Comparison of ENCODE assay signal across 8 mouse cellular contexts in genomic region chr6:147092136-147092535, GRCm38 (mm10). TPM values are rescaled to one million over a fixed set of nuclear protein-coding genes. Genes with fewer than 3 reads are reported as not detected.
DNase-seq lines count a peak whose midpoint lies in the region; ATAC-seq and TF ChIP-seq lines count a peak whose summit lies in the region.

No protein-coding gene starts in this region.

- H3K36me3 ChIP-seq in hindbrain, embryonic 13.5 days, result peaks cover 7% of the 10 kb centered on the region
- peaks cover 32% of the 10 kb centered on the region for H3K36me3 ChIP-seq in megakaryocyte, embryonic 14.5 days (replicated peaks; ENCODE audit: low read length)

- peak overlapping the region; percentile 94 for H3K27ac ChIP-seq in hindbrain, embryonic 13.5 days
- H3K27ac ChIP-seq in left cerebral cortex, adult 2 months, result peak overlapping the region; percentile 93

- TF ChIP-seq CTCF in lung, adult 2 months (IDR thresholded peaks at IDR 0.05; ENCODE audit: insufficient read depth, low read length), result no peak
- no peak for TF ChIP-seq CTCF in left cerebral cortex, adult 2 months (IDR thresholded peaks at IDR 0.05)

- H3K4me3 ChIP-seq in lung, adult 2 months (replicated peaks; ENCODE audit: extremely low read depth, low read depth, low read length), result peak overlapping the region; percentile 95
- peak overlapping the region; percentile 80 for H3K4me3 ChIP-seq in hindbrain, embryonic 13.5 days
- H3K4me3 ChIP-seq in left cerebral cortex, adult 2 months, result peak overlapping the region; percentile 68
- H3K4me3 ChIP-seq in megakaryocyte, embryonic 14.5 days (replicated peaks), result peak overlapping the region; percentile 94

- intact Hi-C loops in left cerebral cortex, adult 2 months (cut with DNase I), result no loop called here

- no peaks in the 10 kb centered on the region for H3K9me3 ChIP-seq in hindbrain, embryonic 13.5 days
- H3K9me3 ChIP-seq in megakaryocyte, embryonic 14.5 days, result no peaks in the 10 kb centered on the region

- ATAC-seq in hindbrain, embryonic 13.5 days (ENCODE audit: low FRiP score), result peak; percentile 3

- no peak for TF ChIP-seq POLR2A in lung, adult 2 months (IDR thresholded peaks at IDR 0.05; ENCODE audit: borderline replicate concordance, extremely low read depth, low read depth, low read length)

- H3K4me1 ChIP-seq in lung, adult 2 months (ENCODE audit: control insufficient read depth, insufficient read depth, low read length), result peaks cover 12% of the 10 kb centered on the region
- peaks cover 46% of the 10 kb centered on the region for H3K4me1 ChIP-seq in hindbrain, embryonic 13.5 days (replicated peaks)
- peaks cover 41% of the 10 kb centered on the region for H3K4me1 ChIP-seq in megakaryocyte, embryonic 14.5 days

- 0 out of 2 replicates have a peak, but pooled peaks cover 10% of the 10 kb centered on the region for H3K27me3 ChIP-seq in hindbrain, embryonic 13.5 days
- no peaks in the 10 kb centered on the region for H3K27me3 ChIP-seq in megakaryocyte, embryonic 14.5 days (replicated peaks)

- peak; percentile 21 for DNase-seq in lung, adult 2 months
- no peak for DNase-seq in lung, postnatal 25 days (ENCODE audit: low spot score)
- DNase-seq in cerebellum, postnatal 36 days, result peak; percentile 71 to 72
- DNase-seq in frontal cortex, postnatal 36 days (ENCODE audit: low spot score in 2 of 2), result peak; percentile 44 to 49
- peak; percentile 32 to 39 for DNase-seq in left cerebral cortex, adult 2 months (ENCODE audit: extremely low spot score in 1 of 2, low spot score in 2 of 2)
- DNase-seq in skeletal muscle tissue, adult 2 months (ENCODE audit: low read depth, low spot score), result peak; percentile 30

- H3K4me2 ChIP-seq in hindbrain, embryonic 13.5 days, result peak overlapping the region; percentile 95

- peak overlapping the region; percentile 95 for H3K9ac ChIP-seq in hindbrain, embryonic 13.5 days

- WGBS in lung, adult 2 months, result 2% methylated on average over 15 of the region's 15 CpGs
- WGBS in hindbrain, embryonic 13.5 days, result under 1% methylated on average over 15 of the region's 15 CpGs

RNA-seq across cellular contexts. Expression of gene Klhl42, which starts 1.0 kb away (rescaled TPM):
- 11.5 and 12.0 TPM in 2 replicates for polyA plus RNA-seq in lung, adult 2 months (2012; rRNA removed)
- polyA plus RNA-seq in hindbrain, embryonic 13.5 days (2015; fragmentation: Nextera tagmentation; extraction: Ambion mirVana), result 6.0 and 6.3 TPM in 2 replicates
- 10 to 100 TPM; 24.5 to 24.8 TPM for total RNA-seq in left cerebral cortex, adult 2 months (2021)
- 1.7 and 2.7 TPM in 2 replicates for polyA plus RNA-seq in megakaryocyte, embryonic 14.5 days (2012; ENCODE audit: insufficient read depth, low replicate concordance)

RNA-seq across cellular contexts. Expression of gene Mansc4, which starts 5.3 kb away (rescaled TPM):
- polyA plus RNA-seq in lung, adult 2 months (2012; rRNA removed), result 0.20 and 0.65 TPM in 2 replicates
- 0.97 and 0.99 TPM in 2 replicates for polyA plus RNA-seq in hindbrain, embryonic 13.5 days (2015; fragmentation: Nextera tagmentation; extraction: Ambion mirVana)
- not detected for total RNA-seq in left cerebral cortex, adult 2 months (2021)
- not detected in 2 replicates for polyA plus RNA-seq in megakaryocyte, embryonic 14.5 days (2012; ENCODE audit: insufficient read depth, low replicate concordance)

RNA-seq across cellular contexts. Expression of gene Mrps35, which starts 49.6 kb away (rescaled TPM):
- 5.2 and 6.2 TPM in 2 replicates for polyA plus RNA-seq in lung, adult 2 months (2012; rRNA removed)
- 70.4 and 71.7 TPM in 2 replicates for polyA plus RNA-seq in hindbrain, embryonic 13.5 days (2015; fragmentation: Nextera tagmentation; extraction: Ambion mirVana)
- total RNA-seq in left cerebral cortex, adult 2 months (2021), result 10 to 100 TPM; 43.7 to 47.9 TPM
- 2.7 and 7.0 TPM in 2 replicates for polyA plus RNA-seq in megakaryocyte, embryonic 14.5 days (2012; ENCODE audit: insufficient read depth, low replicate concordance)

RNA-seq across cellular contexts. Expression of gene Rep15, which starts 59.8 kb away (rescaled TPM):
- polyA plus RNA-seq in lung, adult 2 months (2012; rRNA removed), result 0.24 and 0.32 TPM in 2 replicates
- polyA plus RNA-seq in hindbrain, embryonic 13.5 days (2015; fragmentation: Nextera tagmentation; extraction: Ambion mirVana), result 0.48 and 0.94 TPM in 2 replicates
- total RNA-seq in left cerebral cortex, adult 2 months (2021), result 1 to 10 TPM; 2.6 to 3.0 TPM
- polyA plus RNA-seq in megakaryocyte, embryonic 14.5 days (2012; ENCODE audit: insufficient read depth, low replicate concordance), result not detected in 2 replicates
